Mouse (Mus musculus): ENCODE results near the gene Rims4. TPM values are rescaled to one million over a fixed set of nuclear protein-coding genes. Genes with fewer than 3 reads are reported as not detected.

The Rims4 gene
- polyA plus RNA-seq (2015; fragmentation: Nextera tagmentation; extraction: Ambion mirVana), result 0.13 and 0.20 TPM in 2 replicates

DNA sequence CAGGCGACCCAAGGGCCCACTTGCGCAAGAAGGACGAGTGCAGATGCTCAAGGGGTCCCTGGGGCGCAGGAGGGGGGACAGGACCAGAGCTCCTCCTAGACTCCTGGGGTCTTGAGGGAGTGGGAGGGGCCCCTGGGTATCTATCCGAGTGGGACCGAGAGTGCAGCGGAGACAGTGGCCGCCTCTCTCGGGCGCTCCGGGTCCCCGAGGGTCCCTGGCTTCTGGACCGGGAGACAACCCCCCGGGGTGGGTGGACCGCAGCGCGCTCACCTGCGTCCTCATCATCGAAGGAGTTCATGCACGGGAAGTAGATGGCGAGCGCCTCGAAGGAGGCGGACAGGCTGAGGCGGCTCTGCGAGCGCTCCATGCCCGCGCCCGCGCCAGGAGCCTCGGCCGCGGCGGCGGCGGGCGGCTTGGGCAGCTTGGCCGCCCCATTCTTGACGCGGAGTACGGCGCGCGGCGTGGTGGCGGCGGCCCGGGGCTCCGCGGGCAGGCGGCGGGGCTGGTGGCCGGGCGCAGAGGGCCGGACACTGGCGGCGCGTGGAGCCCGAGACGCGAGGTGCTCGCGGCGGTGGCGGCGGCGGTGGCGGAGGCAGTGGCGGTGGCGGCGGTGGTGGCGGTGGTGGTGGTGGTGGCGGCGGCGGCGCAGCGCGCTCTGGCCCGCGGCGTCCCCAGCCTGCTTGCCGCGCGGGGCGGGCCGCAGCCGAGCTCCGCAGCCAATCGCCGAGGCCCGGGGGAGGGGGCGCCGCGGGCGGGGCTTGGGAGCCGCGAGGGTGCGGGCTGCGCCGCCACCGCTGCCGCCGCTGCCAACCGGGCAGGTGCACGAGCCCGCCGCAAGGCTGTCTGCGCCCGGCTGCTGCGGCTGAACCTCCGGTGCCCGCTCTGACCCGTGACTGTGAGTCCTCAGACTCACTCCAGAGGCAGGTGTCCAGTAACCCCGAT is at the start of gene Rims4:
Gene Rims4 (minus strand): TSS at position 367 of the 942 bp plus-strand sequence.
- Histone ChIP-seq H3K36me3 (no peaks in the 10 kb centered on the region), H3K27me3 (peaks cover 90% of the 10 kb centered on the region), H3K4me3 (peak within 1 kb of the TSS; percentile 51), H3K9me3 (no peaks in the 10 kb centered on the region), H3K4me2 (peak within 1 kb of the TSS; percentile 94), H3K4me1 (peaks cover 13% of the 10 kb centered on the region), H3K9ac (peak within 1 kb of the TSS; percentile 31; the same call in 1 of the 2 replicates), H3K27ac (no peak within 1 kb of the TSS)
- 2% methylated on average over 70 of the region's 115 CpGs for WGBS
- ATAC-seq (ENCODE audit: insufficient number of reproducible peaks, low FRiP score, low TSS enrichment, low read depth), result no peak

DNA sequence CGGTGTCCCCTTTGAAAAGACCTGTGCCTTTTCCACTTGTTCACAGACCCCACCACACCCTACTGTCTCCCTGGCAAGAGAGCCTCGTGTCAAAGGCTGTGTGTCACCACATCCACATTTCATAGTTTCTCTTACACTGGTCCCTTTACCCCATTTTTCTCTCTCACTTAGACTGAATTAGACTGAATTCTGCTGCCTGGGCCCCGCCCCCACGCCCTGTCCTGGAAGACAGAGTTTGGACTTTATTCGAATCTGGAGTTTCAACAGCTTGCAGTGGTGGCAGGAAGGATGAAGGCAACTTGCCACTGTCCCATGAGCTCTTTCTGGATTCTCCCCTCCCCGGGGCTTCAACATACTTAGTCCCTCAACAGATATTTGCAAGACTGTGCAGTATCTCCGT is 47.2 kb upstream of the Rims4 start:
- Histone ChIP-seq H3K9me3 (no peaks in the 10 kb centered on the region), H3K27me3 (no peaks in the 10 kb centered on the region), H3K9ac (no peak overlapping the region), H3K36me3 (no peaks in the 10 kb centered on the region), H3K4me2 (no peak overlapping the region), H3K27ac (no peak overlapping the region), H3K4me1 (no peaks in the 10 kb centered on the region), H3K4me3 (no peak overlapping the region)
- WGBS, result 73% methylated on average over 7 of the region's 7 CpGs
- ATAC-seq (ENCODE audit: insufficient number of reproducible peaks, low FRiP score, low TSS enrichment, low read depth), result no peak

DNA sequence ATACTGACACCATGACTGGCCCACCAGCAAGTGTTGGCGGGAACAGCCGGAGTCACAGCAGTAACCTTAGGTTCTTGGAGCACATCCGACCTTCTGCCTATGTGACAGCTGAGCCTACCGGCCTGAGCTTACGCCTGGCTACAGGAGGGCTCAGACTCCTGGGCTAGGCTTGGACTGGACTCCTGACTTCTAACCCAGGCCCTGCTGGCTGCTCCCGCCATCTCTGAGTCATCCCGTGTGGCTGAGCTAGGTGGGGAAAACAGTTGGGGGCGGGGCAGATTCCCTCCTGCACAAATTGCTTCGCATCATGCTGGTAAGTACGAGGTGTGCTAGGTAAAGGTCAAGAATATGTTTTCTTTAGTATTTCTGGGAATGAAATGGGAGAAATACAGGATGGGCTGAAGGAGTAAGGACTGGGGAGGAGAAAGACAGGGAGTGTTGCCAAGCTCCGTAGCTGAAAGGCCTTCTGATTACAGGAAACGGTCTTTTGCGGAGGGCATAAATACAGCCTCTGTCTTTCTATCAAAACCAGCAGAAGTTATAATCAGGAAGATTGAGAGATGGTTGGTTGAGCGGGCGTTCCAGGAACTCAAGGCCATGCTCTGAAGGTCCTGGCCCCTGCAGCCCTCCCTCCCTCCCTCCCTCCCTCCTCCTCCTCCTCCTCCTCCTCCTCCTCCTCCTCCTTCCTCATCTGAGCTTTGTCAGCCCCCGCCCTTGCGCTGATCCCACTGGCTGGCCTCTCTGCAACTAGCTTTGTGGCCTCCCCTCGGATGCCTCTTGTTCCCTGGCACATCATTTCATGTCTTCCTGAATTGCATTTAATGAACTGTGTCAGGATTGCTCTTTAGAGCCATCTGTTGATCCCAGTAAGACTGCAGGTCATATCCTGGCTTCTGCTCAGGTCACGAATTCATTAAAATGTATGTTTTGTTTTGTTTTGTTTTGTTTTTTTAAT is 46.4 kb upstream of the Rims4 start:
- Histone ChIP-seq H3K9me3 (no peaks in the 10 kb centered on the region), H3K9ac (no peak overlapping the region), H3K4me1 (no peaks in the 10 kb centered on the region), H3K27ac (no peak overlapping the region), H3K4me3 (no peak overlapping the region), H3K36me3 (no peaks in the 10 kb centered on the region), H3K4me2 (no peak overlapping the region), H3K27me3 (no peaks in the 10 kb centered on the region)
- ATAC-seq (ENCODE audit: insufficient number of reproducible peaks, low FRiP score, low TSS enrichment, low read depth), result no peak
- WGBS, result 65% methylated on average over 17 of the region's 19 CpGs

DNA sequence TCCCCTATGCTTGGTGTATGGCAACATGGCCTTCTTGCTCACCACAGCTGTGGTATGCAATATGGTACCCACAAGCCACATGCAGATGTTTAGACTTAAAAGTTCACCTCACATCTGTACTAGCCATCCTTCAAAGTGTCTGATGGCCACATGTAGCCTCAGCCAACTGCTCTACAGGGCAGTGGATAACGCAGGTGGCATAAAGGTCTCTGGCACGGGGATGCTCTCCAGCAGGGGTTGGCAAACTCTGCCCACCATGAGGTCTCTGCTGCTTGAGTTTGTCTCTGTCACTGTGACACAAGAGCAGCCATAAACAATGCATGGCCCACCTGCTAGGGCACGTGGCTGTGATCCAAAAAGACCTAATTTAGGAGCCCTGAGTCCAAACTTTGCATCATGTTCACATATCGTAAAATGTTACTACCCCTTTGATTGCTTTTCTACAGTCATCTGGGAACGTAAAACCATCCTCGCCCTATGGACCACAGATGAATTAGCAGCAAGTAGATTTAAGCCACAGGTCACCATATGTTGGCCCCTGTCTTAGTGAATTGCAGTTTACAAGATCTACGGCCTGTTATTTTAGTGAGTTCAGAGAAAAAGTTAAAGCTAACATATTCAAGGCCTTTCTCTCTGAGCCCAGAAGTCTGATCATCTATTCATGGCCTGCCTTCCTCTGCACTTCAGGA is 35.3 kb upstream of the Rims4 start:
- Histone ChIP-seq H3K4me3 (no peak overlapping the region), H3K4me2 (no peak overlapping the region), H3K27me3 (no peaks in the 10 kb centered on the region; the same call in 1 of the 2 replicates), H3K4me1 (no peaks in the 10 kb centered on the region), H3K36me3 (no peaks in the 10 kb centered on the region), H3K9me3 (no peaks in the 10 kb centered on the region), H3K9ac (no peak overlapping the region), H3K27ac (no peak overlapping the region)
- ATAC-seq (ENCODE audit: insufficient number of reproducible peaks, low FRiP score, low TSS enrichment, low read depth), result no peak
- WGBS, result 29% methylated on average over 7 of the region's 7 CpGs

DNA sequence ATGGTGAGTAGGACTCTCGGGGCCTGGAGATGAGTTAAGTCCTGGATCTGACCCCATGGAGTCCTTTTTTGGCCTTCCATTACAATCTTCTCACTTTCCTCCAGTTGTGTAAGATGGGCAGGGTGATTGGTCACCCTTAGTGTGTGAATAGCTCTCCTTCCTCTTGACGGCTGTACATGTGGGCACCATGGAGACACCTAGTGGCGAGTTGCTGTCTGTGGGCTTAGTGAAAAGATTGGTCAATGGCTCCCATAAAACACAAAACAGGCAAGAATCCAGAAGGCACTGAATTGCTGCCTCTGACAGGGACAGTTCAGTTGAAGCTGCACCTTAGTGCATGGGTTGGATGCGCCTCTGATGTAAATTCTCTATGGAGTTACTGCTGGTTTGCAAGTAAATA is 33.3 kb upstream of the Rims4 start:
- no peaks in the 10 kb centered on the region for H3K4me1 ChIP-seq
- H3K4me3 ChIP-seq, result no peak overlapping the region
- no peaks in the 10 kb centered on the region for H3K9me3 ChIP-seq
- ATAC-seq (ENCODE audit: insufficient number of reproducible peaks, low FRiP score, low TSS enrichment, low read depth), result no peak
- H3K27me3 ChIP-seq, result peaks cover 9% of the 10 kb centered on the region; the same call in 1 of the 2 replicates
- H3K4me2 ChIP-seq, result no peak overlapping the region
- 23% methylated on average over 4 of the region's 4 CpGs for WGBS
- no peak overlapping the region for H3K9ac ChIP-seq
- no peak overlapping the region for H3K27ac ChIP-seq
- H3K36me3 ChIP-seq, result no peaks in the 10 kb centered on the region

- Histone ChIP-seq H3K4me2 (no peak overlapping the region), H3K9ac (no peak overlapping the region), H3K36me3 (no peaks in the 10 kb centered on the region), H3K4me3 (no peak overlapping the region), H3K27me3 (peaks cover 9% of the 10 kb centered on the region; the same call in 1 of the 2 replicates), H3K4me1 (no peaks in the 10 kb centered on the region), H3K27ac (no peak overlapping the region), H3K9me3 (no peaks in the 10 kb centered on the region)
- 48% methylated on average over 7 of the region's 7 CpGs for WGBS
- ATAC-seq (ENCODE audit: insufficient number of reproducible peaks, low FRiP score, low TSS enrichment, low read depth), result no peak
Measured at GRCm38 (mm10) chr2:163947976-163948375, 29.5 kb upstream of the Rims4 start.

DNA sequence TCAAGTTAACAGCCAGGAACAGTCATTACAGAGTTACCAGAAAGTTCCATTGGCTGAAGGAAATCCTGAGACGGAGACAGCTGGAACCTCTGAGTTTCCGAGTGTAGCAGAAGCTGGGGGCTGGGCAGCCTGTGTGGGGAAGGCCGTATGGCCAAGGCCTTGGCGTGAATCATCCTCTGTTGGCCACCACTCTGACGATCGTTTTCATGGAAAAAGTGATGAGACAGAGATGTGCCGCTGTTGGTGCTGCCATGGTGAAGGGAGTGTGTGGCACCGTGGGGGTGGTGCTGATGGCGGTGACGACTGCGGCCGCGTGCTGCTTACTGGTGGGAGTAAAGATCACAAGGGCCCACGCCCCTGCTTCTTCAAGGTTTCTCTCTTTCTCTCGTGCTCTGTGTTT is 27.7 kb upstream of the Rims4 start:
- WGBS, result 73% methylated on average over 15 of the region's 15 CpGs
- Histone ChIP-seq H3K4me3 (no peak overlapping the region), H3K27ac (no peak overlapping the region), H3K36me3 (no peaks in the 10 kb centered on the region), H3K9ac (no peak overlapping the region), H3K9me3 (no peaks in the 10 kb centered on the region), H3K27me3 (peaks cover 9% of the 10 kb centered on the region; the same call in 1 of the 2 replicates), H3K4me2 (no peak overlapping the region), H3K4me1 (no peaks in the 10 kb centered on the region)
- no peak for ATAC-seq (ENCODE audit: insufficient number of reproducible peaks, low FRiP score, low TSS enrichment, low read depth)

DNA sequence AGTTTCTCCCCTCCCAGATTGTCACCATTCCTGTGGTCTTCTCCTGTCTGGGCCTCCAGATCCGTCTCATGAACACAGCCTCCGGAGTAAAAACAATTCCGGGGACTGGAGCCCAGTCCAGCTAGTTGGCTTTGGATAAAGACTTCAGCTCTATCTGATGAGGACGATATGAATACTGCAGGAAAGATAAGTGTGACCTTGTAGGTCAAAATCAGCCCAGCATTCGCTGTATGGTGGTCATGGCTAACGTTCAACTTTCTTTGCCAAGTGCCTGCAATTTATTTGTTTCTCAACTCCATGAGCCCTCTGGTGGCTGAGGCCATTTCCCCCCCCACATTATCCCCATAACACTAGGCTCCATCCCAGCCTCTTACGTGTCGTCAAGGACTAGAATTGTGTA is 26.0 kb upstream of the Rims4 start:
- Histone ChIP-seq H3K27ac (no peak overlapping the region), H3K4me2 (no peak overlapping the region), H3K4me1 (no peaks in the 10 kb centered on the region), H3K9me3 (no peaks in the 10 kb centered on the region), H3K9ac (no peak overlapping the region), H3K4me3 (no peak overlapping the region), H3K36me3 (no peaks in the 10 kb centered on the region), H3K27me3 (peaks cover 9% of the 10 kb centered on the region; the same call in 1 of the 2 replicates)
- ATAC-seq (ENCODE audit: insufficient number of reproducible peaks, low FRiP score, low TSS enrichment, low read depth), result no peak
- WGBS, result 81% methylated on average over 8 of the region's 8 CpGs

DNA sequence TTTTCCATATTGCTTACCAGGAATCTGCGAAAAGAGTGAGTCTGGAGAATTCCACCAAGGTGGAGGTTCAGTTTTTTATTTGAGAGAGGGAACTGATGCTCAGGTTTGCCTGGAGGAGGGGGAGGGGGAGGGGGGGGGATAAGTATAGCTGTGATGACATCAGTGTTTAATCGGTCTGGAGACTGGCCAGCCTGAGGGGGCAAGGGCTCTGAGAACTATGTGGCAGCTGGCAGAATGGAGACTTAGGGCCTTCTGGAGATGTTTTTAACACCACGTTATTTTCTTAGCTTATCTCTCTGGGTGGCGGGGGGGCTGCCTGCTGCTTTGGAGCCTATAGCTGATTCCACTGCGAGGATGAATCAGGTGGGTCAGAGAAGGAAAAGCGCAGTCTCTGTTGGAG is 24.6 kb upstream of the Rims4 start:
- H3K4me3 ChIP-seq, result no peak overlapping the region
- H3K27me3 ChIP-seq, result peaks cover 7% of the 10 kb centered on the region; the same call in 1 of the 2 replicates
- 69% methylated on average over 6 of the region's 6 CpGs for WGBS
- no peaks in the 10 kb centered on the region for H3K4me1 ChIP-seq
- no peak for ATAC-seq (ENCODE audit: insufficient number of reproducible peaks, low FRiP score, low TSS enrichment, low read depth)
- no peak overlapping the region for H3K9ac ChIP-seq
- H3K4me2 ChIP-seq, result no peak overlapping the region
- no peaks in the 10 kb centered on the region for H3K36me3 ChIP-seq
- no peak overlapping the region for H3K27ac ChIP-seq
- no peaks in the 10 kb centered on the region for H3K9me3 ChIP-seq

DNA sequence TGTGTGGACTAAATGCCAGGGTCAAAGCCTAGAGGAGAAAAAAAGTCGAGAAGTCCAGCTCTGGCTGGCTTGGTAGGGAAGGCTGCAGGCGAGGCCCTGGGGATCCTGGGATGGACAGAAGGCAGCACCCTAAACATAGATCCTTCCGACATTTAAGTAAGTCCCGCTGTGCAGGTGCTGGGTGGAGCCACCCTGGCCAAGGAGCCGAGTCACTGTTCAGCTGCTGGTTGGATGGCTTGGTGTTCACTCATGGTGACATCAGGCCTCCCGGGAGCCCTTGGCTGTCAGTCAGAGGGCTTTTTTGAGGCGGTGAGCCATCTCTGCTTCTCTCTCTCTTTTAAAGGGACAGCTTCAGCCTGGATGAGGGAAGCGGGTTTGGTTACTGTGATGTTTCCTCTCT is 21.0 kb upstream of the Rims4 start:
- Histone ChIP-seq H3K9ac (no peak overlapping the region), H3K4me3 (no peak overlapping the region), H3K27ac (no peak overlapping the region), H3K27me3 (0 out of 2 replicates have a peak, but pooled peaks cover 5% of the 10 kb centered on the region), H3K36me3 (no peaks in the 10 kb centered on the region), H3K4me1 (no peaks in the 10 kb centered on the region), H3K9me3 (no peaks in the 10 kb centered on the region), H3K4me2 (no peak overlapping the region)
- no peak for ATAC-seq (ENCODE audit: insufficient number of reproducible peaks, low FRiP score, low TSS enrichment, low read depth)
- WGBS, result 50% methylated on average over 8 of the region's 8 CpGs

DNA sequence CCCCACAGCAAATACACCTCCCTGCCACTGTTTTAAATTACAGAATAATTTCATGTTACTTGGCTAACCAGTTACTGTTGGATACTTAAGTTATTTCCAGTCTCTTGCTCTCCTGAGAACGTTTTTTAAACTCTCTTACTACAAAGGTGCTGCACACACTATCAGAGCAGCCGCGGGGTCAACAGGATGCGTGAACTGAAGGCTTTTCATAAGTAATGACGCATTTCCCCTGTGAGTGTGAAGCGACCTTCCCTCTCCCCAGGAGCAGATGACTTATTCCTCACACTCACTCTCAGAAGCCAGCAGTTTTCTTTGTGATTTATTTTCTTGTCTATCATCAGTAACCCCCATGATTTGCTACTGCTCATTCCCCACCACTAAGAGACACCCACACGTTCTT is 13.7 kb upstream of the Rims4 start:
- no peak overlapping the region for H3K4me2 ChIP-seq
- H3K4me1 ChIP-seq, result 0 out of 2 replicates have a peak, but pooled peaks cover 2% of the 10 kb centered on the region
- ATAC-seq (ENCODE audit: insufficient number of reproducible peaks, low FRiP score, low TSS enrichment, low read depth), result no peak
- H3K9ac ChIP-seq, result no peak overlapping the region
- H3K4me3 ChIP-seq, result no peak overlapping the region
- no peaks in the 10 kb centered on the region for H3K9me3 ChIP-seq
- 34% methylated on average over 7 of the region's 7 CpGs for WGBS
- 0 out of 2 replicates have a peak, but pooled peaks cover 4% of the 10 kb centered on the region for H3K27me3 ChIP-seq
- H3K36me3 ChIP-seq, result no peaks in the 10 kb centered on the region
- no peak overlapping the region for H3K27ac ChIP-seq
